Mouse (Mus musculus): ENCODE measurements around the gene Plxna1.

The Plxna1 gene

DNA sequence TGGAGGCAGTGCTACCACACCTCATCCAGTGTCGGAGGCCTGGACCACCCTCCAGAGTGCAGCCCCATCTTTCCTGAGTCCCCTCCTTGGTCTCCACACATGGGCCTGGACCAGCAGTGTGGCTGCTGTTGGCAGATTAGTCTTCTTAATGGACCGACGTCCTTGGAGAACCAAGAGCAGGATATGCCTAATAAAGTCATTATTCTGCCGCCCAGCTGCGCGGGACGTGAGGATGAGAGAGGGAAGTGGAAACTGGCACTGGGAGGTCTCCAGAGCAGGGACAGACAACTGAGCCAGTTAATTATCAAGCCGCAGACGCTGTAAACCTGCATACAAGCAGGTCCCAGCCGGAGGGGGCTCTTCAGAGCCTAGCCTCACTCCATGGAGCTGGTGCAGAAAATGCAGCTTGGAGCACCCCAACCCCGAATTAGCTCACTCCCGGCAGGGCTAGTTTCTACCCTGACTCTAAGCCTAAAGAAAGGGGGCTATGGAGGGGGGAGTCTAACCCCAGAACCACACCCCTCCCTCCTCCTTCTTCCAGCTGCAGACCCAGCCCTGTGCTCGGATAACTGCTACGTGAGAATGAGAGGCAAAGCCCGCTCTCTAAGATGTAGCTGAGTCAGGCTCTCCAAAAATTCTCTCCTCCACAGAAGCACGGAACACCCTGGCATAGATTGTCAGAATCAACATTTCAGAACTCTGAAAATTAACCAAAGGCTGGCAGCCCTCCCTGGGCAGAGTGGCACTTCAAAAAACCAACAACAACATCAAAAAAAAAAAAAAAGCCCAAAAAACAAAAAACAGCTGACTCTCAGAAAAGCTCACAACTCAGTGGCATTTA is 80.7 kb downstream of the Plxna1 start:
- no peak for DNase-seq (ENCODE audit: low spot score in 2 of 2)

DNA sequence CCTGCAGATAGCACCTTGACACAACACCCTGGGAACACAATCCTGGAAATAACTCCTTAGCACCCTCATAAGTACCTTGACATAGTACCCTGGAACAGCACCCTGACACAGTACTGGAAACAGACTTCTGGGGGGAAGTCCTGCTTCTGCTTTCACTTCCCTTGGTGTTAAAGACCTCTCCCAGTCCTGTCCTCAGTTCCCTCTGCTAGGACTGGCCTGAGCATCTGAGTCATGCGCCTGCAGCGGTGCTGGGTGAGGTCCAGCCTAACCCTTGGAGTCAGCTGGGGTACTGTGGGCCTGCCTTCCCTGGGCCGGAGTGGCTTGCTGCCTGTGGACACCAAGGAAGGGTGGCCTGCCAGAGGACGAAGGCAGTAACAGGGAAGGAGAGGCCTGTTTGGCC is 81.9 kb downstream of the Plxna1 start:
- DNase-seq (ENCODE audit: low spot score in 2 of 2) = no peak

- peak; percentile 18 to 44 for DNase-seq (ENCODE audit: low spot score in 2 of 2)
Observed at GRCm38 (mm10) chr6:89271731-89272475, 90.5 kb downstream of the Plxna1 start.

DNA sequence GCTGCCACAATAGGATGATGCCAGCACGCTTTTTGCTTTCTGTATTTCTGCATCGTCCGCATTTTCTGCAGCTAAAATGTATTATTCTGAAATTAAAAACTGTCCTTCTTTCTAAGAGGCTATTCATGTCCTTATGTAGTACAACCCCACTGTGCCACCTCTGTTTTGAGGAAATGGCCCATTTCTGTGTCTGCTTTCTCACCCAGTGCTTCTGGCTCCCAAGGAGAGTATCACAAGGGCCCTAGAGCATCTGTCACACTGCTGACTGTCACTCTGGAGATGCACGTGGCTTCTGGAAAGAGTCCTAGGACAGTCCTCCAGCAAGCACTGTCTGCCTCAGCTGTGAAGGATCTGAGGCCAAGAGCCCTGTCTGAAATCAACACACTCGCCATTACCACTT is 95.2 kb downstream of the Plxna1 start:
- no peak for DNase-seq (ENCODE audit: low spot score in 2 of 2)

Data from thymus, postnatal 10 days (tissue).